Mouse (Mus musculus) c-Kit-positive CD71-negative TER-119-negative erythroid progenitor cells, embryonic 14.5 days (primary cell): ENCODE results near the gene Zbtb48.
"Not testable (repeated sequence)": the region's sequence is repeated elsewhere in the genome, so short reads cannot be mapped to it uniquely, and the experiment has no call there.

Experiments
- DNase-seq: peaks from one replicate; pipeline ENCODE4 v3.0.0-alpha.2; 2013; ENCODE audit warnings: low read depth

The Zbtb48 gene

GRCm38 (mm10) chr4:152027524-152027923, at the start of gene Zbtb48:
Zbtb48 (minus strand) TSS chr4:152027671.
- peak; percentile 98 for DNase-seq

GRCm38 (mm10) chr4:152077191-152077590, 49.7 kb upstream of the Zbtb48 start:
- DNase-seq, result no peak

GRCm38 (mm10) chr4:152074548-152074947, 47.1 kb upstream of the Zbtb48 start:
- DNase-seq, result no peak

GRCm38 (mm10) chr4:152073715-152074114, 46.2 kb upstream of the Zbtb48 start:
- DNase-seq, result no peak

- DNase-seq, result no peak
These were observed 45.2 kb upstream of the Zbtb48 start for GRCm38 (mm10) chr4:152072655-152073054.

DNA sequence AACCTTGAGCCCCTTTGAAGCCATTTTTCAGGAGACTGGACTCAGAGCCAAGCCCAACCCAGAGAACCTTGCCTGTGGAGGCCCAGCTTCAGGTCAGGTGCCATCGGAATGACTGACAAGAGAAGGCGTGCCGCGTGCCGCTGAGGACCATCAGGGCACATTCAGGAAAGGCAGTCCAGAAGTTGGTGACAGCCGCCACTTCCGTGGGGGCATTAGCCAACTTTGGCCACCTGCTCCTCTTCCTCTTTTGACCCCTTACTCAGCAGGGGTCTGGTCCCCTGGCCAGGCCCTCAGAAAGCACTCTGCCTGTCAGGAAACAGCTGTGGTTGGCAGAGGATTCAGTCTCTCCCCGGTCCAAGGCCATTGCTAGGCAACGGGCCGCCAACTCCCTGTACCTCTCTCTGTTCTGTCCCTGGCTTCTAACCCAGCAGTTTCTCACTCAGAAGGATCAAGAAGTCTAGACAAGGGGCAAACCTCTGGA, 44.7 kb upstream of the Zbtb48 start, which contains the start of gene Plekhg5:
Gene Plekhg5 (plus strand): TSS at position 378 of the 481 bp plus-strand sequence.
- no peak for DNase-seq

DNA sequence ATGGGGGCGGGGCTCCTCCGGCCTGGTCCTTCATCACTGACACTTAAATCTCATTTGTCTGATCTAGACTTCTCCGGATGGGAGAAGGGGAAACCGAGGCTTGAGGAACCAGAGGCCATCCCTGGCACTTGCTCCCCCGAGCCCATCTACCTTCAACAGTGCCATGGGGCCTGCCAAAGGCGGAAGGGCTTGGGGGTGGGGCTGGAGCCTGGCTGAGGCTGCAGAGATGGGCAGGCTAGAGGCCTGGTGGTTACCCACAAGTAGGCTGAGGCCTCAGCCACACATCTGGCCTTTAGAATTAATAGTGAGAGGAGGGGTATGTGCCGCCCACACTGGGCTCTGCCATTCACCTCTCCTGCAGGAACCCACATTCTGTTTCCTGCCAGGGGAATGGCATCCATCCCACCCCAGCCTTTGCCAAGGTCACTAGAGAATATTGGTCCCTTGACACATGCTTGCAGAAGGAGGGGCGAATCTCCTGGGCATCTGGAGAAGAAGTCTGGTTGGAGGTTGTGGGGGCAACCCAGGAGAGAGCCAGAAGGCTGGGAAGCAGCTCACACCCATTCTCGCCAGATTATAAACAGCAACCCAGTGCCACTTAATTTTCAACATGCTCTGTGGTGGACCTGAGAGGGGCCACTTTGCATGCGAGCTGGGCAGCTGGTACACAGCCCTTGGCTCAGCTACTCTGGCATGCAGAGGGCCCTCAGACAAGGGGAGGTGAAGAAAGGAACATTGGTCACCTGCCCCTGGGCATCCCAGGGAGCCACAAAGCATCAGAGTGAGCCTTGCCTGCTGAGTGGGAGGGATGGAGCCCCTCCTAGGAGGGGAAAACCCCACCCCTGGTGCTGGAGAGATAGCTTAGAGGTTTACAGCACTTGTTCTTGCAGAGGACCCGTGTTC, 43.3 kb upstream of the Zbtb48 start:
- no peak for DNase-seq

GRCm38 (mm10) chr4:152069245-152069644, 41.8 kb upstream of the Zbtb48 start:
- no peak for DNase-seq

DNA sequence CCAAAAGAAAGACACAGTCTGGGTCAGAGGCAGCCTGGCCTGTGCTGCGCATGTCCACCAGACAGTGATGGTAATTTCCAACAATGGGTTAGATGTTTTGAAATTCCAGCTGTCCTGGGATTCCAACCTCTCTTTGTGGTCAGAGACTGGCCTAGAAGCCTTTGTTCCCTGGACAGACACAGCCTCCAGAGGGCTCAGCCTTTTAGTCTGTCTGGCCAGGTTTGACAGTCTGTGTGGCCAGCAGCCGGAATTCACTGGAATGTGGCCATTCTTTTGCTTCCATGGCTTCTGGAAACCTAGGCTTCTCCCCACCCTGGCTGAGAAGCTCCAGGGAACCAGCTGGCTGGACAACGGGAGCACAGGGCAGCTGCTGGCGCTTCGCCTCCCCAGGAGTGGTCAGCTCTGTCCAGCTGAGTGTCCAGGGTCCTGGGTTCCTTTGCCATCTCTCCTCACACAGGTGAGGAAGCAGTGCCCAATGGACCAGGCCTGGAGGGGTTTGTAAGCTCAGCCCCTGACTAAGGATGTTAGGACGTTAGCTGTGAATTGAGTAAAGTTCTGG, 40.8 kb upstream of the Zbtb48 start:
- DNase-seq, result no peak

GRCm38 (mm10) chr4:152067280-152067679, 39.8 kb upstream of the Zbtb48 start:
- DNase-seq, result no peak

DNA sequence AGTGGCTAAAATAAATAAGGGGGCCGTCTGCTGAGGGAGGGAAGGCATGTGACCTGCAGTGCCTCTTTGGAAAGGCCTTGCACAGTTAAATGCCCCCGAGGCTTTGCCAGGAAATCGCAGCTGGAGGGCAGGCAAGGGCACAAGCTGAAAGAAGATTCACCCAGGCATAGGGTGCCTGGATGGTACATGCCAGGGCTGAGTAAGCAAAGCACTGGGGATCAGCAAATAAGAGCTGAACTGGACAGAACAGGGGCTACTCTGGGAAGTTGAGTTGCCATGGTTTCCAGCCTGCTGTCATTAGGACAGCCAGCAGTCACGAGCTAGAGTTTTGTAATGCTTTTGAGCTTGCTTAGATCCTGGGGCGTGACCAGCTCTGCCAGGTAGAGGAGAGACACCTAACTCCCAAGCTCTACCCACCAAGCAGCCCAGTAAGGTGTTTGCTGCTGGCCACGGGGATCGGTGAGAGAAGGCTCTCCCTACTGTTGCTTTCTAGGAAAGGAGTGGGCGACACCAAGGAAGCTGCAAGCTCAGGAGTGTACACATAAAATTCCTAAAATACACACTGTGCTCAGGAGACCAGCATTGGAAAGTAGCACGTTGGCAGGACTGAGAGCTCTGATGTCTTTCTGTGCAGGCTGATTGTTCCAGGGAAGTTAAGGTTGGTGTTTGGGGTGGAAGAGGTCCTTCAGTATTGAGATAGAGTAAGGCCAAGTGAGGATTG, 35.1 kb upstream of the Zbtb48 start:
- DNase-seq, result no peak

DNA sequence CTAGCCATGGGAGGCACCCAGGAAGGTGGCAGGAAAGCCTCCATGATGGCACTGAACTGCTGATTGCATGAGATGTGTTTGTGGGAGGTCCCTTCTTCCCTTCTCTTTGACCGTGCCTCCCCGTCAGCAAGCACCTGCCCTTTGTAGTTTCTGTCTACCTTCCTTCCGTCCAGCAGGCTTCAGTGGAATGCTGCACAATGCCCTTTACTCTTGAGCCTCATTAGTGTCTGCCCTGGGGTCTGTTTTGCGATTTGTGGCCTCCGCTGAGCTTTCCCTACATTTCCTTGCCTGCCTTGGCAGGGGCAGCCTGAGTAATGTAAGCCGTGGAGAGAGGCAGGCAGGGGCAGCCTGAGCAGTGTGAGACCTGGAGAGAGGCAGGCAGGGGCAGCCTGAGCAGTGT, 17.1 kb upstream of the Zbtb48 start:
- no peak for DNase-seq

DNA sequence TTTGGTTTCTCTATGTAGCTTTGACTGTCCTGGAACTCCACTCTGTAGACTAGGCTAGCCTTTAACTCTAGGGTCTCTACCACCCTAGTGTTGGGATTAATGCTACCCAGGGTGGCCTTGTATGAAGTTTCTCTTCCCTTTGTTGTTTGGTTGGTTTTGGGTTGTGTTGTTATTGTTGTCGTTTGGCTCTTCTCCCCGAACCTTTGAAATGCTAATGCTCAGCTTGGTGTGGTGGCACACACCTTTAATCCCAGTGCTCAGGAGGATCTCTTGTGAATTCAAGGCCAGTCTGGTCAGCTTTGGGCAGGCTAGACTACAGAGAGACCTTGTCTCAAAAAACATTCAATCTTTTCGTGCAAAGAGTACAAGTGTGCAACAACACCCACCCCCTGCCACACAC, 15.7 kb upstream of the Zbtb48 start:
- no peak for DNase-seq

DNA sequence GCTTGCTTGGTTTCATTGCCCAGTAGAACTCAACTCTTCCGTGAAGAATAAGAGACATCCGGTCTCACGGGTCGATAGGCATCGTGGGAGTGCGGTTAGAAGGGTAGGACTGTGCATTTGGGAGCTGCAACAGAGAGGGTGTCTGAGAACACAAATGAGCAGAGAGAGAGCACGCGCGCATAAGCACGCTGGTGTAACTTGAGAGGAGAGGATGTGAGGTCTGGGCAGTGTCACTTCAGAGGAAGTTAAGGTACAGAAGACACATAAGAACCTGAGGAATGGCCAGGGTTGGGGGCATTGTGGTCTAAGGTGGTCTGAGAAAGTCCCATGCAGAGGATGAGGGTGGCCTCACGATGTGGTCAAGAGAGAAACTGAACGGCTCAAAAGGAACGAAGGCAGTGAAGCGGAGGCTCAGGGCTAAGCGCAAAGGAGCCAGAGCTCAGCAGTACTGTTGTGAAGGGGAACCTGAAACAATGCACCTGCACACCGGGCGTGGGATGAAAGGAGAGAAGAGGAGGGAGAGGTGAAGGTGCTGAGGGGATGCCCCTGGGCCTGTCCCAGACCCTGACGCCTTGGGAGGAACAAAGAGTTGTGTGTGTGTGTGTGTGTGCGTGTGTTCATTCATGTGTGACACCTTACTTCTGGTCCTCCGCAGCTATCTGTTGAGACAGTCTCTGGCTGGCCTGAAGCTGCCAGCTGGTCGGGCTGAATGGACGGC, 14.6 kb upstream of the Zbtb48 start:
- no peak for DNase-seq

GRCm38 (mm10) chr4:152039831-152040310, 12.4 kb upstream of the Zbtb48 start:
- no peak for DNase-seq

- peak; percentile 79 for DNase-seq
These were observed 11.7 kb upstream of the Zbtb48 start, which contains the start of gene Nol9 for GRCm38 (mm10) chr4:152038985-152039830. Nol9 (plus strand) TSS chr4:152039321.

DNA sequence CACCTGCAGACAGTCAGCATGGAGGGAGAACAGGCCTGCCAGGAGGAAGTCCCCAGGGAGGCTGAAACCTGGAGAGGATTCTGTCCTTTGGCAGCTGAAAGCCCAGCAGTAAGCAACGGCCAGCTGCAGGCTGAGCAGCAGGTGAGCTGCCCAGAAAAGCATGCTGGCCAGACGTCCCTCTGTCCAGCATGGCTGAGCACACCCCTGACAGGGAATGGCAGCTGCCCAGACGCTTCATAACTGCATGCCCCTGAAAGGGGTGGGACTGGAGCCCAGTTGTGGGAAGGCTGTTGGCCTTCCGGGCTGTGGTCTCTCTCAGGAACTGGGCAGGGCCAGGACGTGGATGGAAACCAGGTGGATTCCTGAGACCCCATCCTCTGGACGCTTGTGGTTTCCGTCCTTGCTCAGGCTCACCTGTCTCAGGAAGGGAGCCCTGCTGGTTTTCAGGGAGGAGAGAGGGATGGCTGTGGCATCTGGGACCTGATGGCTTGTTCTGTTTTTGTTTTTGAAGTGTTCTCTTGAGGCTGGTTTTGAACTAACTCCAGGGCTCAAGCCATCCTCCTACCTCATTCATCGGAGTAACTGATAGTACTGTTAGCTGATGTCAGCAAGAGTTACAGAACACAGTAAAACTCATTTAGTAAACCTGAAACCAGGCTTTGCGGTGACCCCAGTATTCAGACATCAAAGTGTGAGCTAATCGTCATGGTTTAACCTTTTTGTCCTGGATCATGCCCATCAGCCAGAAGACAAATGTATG, 10.9 kb upstream of the Zbtb48 start, which contains the start of gene Tas1r1:
Gene Tas1r1 (minus strand): TSS at position 344 of the 760 bp plus-strand sequence.
- no peak for DNase-seq

GRCm38 (mm10) chr4:152036464-152036863, 9.0 kb upstream of the Zbtb48 start:
- DNase-seq, result not testable (repeated sequence)

- DNase-seq, result no peak
These were observed 5.5 kb upstream of the Zbtb48 start for GRCm38 (mm10) chr4:152032922-152033321.

DNA sequence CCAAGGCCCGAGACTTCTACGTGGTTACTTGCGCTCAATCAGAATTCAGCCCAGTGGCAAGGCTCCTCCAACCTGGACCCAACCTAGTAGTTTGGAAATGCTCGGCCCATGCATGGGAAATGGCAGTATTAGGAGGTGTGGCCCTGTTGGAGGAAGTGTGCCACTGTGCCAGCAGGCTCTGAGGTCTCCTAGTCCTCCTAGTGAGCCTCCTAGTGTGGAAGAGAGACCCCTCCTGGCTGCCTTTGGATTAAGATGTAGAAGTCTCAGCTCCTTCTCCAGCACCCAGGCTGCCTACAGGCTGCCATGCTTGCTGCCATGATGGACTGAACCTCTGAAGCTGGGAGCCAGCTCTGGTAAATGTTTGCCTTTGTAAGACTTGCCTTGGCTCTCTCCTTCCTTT, 2.5 kb upstream of the Zbtb48 start:
- DNase-seq, result no peak
